Mouse (Mus musculus) urinary bladder, postnatal 14 days (tissue): ENCODE data around the gene Hoxd3.

Experiments
- DNase-seq: peaks from one replicate; pipeline ENCODE4 v3.0.0; 2021; ENCODE audit warnings: low spot score

Hoxd3 gene

GRCm38 (mm10) chr2:74795531-74795930 is 83.8 kb downstream of the Hoxd3 start:
- no peak for DNase-seq
